Mouse (Mus musculus) kidney, embryonic 14.5 days (tissue): ENCODE results near the gene Sik1. TPM values are rescaled to one million over a fixed set of nuclear protein-coding genes. Genes with fewer than 3 reads are reported as not detected.
A peak's percentile ranks its signal among the peaks of the same experiment; 100 is the strongest.

ENCODE experiments used
- ATAC-seq: fragments of 200-750 bp; cut with Nextera tagmentation; 2 replicates; pipeline ENCODE4 v1.8.0; 2017; ENCODE audit warnings: moderate number of reproducible peaks, mild to moderate bottlenecking, moderate TSS enrichment, moderate library complexity; ENCODE audit not compliant: low FRiP score, low TSS enrichment
- H3K27ac ChIP-seq: fragments of 300-500 bp; sonication (generic); 2 replicates; pipeline ENCODE4 v1.5.1; 2014; ENCODE audit warnings: low read depth, mild to moderate bottlenecking, low read length, moderate library complexity, mixed read lengths
- H3K27me3 ChIP-seq: fragments of 300-500 bp; sonication (generic); 2 replicates; pipeline ENCODE4 v1.6.1; 2014; ENCODE audit warnings: mild to moderate bottlenecking, low read length; ENCODE audit not compliant: control insufficient read depth, insufficient read depth
- H3K36me3 ChIP-seq: fragments of 300-500 bp; sonication (generic); 2 replicates; pipeline ENCODE4 v1.6.1; 2014; ENCODE audit warnings: low read length, mixed read lengths; ENCODE audit not compliant: control insufficient read depth, insufficient read depth
- H3K4me1 ChIP-seq: fragments of 300-500 bp; sonication (generic); 2 replicates; pipeline ENCODE4 v1.6.1; 2014; ENCODE audit warnings: low read length, mixed read lengths; ENCODE audit not compliant: control insufficient read depth, insufficient read depth
- H3K4me2 ChIP-seq: fragments of 300-500 bp; sonication (generic); replicated peaks from 2 replicates; pipeline ENCODE4 v1.6.1; 2014; ENCODE audit warnings: low read depth, mild to moderate bottlenecking, low read length
- H3K4me3 ChIP-seq: fragments of 300-500 bp; sonication (generic); 2 replicates; pipeline ENCODE4 v1.5.1; 2014; ENCODE audit warnings: mild to moderate bottlenecking, low read length
- H3K9ac ChIP-seq: fragments of 300-500 bp; sonication (generic); 2 replicates; pipeline ENCODE4 v1.6.1; 2014; ENCODE audit warnings: low read depth, mild to moderate bottlenecking, low read length, moderate library complexity
- H3K9me3 ChIP-seq: fragments of 300-500 bp; sonication (generic); 2 replicates; pipeline ENCODE4 v1.6.1; 2016; ENCODE audit warnings: low read length; ENCODE audit not compliant: control insufficient read depth
- WGBS: fragments of 180-500 bp; shearing (Covaris S2); extraction: QIAGEN DNeasy Blood & Tissue Kit; methylation state at CpG from one replicate; pipeline ENCODE4 v1.1.7; 2014; 5-methylcytosine and 5-hydroxymethylcytosine counted together
- polyA plus RNA-seq: library from polyadenylated mRNA; unstranded; fragments of >200 nt; fragmentation: Nextera tagmentation; extraction: Ambion mirVana; gene quantifications from 2 replicates; pipeline ENCODE4 v1.2.1, GENCODE M21; 2014

The Sik1 gene
- polyA plus RNA-seq, 1 experiment from 2014 or later = 17.3 TPM

- WGBS = 91% methylated on average over 8 of the region's 8 CpGs
- ATAC-seq = no peak
- Histone ChIP-seq H3K9me3 (no peaks in the 10 kb centered on the region), H3K4me2 (no peak overlapping the region), H3K27me3 (no peaks in the 10 kb centered on the region), H3K4me1 (peaks cover 14% of the 10 kb centered on the region), H3K27ac (no peak overlapping the region), H3K9ac (no peak overlapping the region), H3K4me3 (no peak overlapping the region), H3K36me3 (no peaks in the 10 kb centered on the region)
Observed at GRCm38 (mm10) chr17:31860856-31861255, 5.3 kb upstream of the Sik1 start.

- H3K27ac ChIP-seq = no peak overlapping the region
- no peaks in the 10 kb centered on the region for H3K9me3 ChIP-seq
- WGBS = 64% methylated on average over 2 of the region's 2 CpGs
- H3K27me3 ChIP-seq = no peaks in the 10 kb centered on the region
- H3K36me3 ChIP-seq = no peaks in the 10 kb centered on the region
- no peak for ATAC-seq
- H3K4me2 ChIP-seq = no peak overlapping the region
- no peak overlapping the region for H3K9ac ChIP-seq
- peaks cover 14% of the 10 kb centered on the region for H3K4me1 ChIP-seq
- no peak overlapping the region for H3K4me3 ChIP-seq
Observed at GRCm38 (mm10) chr17:31859367-31859766, 3.8 kb upstream of the Sik1 start.

GRCm38 (mm10) chr17:31858786-31859185 lies 3.2 kb upstream of the Sik1 start:
- H3K4me2 ChIP-seq = no peak overlapping the region
- 79% methylated on average over 2 of the region's 2 CpGs for WGBS
- no peak overlapping the region for H3K9ac ChIP-seq
- H3K27me3 ChIP-seq = no peaks in the 10 kb centered on the region
- no peak overlapping the region for H3K27ac ChIP-seq
- no peak overlapping the region for H3K4me3 ChIP-seq
- peaks cover 17% of the 10 kb centered on the region for H3K4me1 ChIP-seq
- H3K36me3 ChIP-seq = no peaks in the 10 kb centered on the region
- H3K9me3 ChIP-seq = no peaks in the 10 kb centered on the region
- no peak for ATAC-seq

- WGBS = 83% methylated on average over 3 of the region's 3 CpGs
- no peak overlapping the region for H3K4me3 ChIP-seq
- no peak overlapping the region for H3K27ac ChIP-seq
- peaks cover 26% of the 10 kb centered on the region for H3K4me1 ChIP-seq
- H3K27me3 ChIP-seq = no peaks in the 10 kb centered on the region
- no peak overlapping the region for H3K4me2 ChIP-seq
- no peaks in the 10 kb centered on the region for H3K9me3 ChIP-seq
- ATAC-seq = no peak
- no peaks in the 10 kb centered on the region for H3K36me3 ChIP-seq
- no peak overlapping the region for H3K9ac ChIP-seq
Observed at GRCm38 (mm10) chr17:31857903-31858426, 2.4 kb upstream of the Sik1 start.

- Histone ChIP-seq H3K9ac (peak overlapping the region; percentile 66; the same call in 1 of the 2 replicates), H3K4me1 (peaks cover 31% of the 10 kb centered on the region), H3K36me3 (no peaks in the 10 kb centered on the region), H3K9me3 (no peaks in the 10 kb centered on the region), H3K27me3 (no peaks in the 10 kb centered on the region), H3K27ac (peak overlapping the region; percentile 94), H3K4me3 (no peak overlapping the region), H3K4me2 (no peak overlapping the region)
- ATAC-seq = no peak
- 51% methylated on average over 4 of the region's 4 CpGs for WGBS
Observed at GRCm38 (mm10) chr17:31857251-31857650, 1.6 kb upstream of the Sik1 start.

GRCm38 (mm10) chr17:31856519-31857160 lies 1.0 kb upstream of the Sik1 start:
- Histone ChIP-seq H3K4me2 (peak overlapping the region; percentile 89), H3K4me3 (peak overlapping the region; percentile 98), H3K4me1 (peaks cover 33% of the 10 kb centered on the region), H3K27me3 (no peaks in the 10 kb centered on the region), H3K9ac (peak overlapping the region; percentile 66), H3K9me3 (no peaks in the 10 kb centered on the region), H3K36me3 (no peaks in the 10 kb centered on the region), H3K27ac (peak overlapping the region; percentile 94)
- 9% methylated on average over 17 of the region's 17 CpGs for WGBS
- peak; percentile 57 for ATAC-seq

- under 1% methylated on average over 55 of the region's 73 CpGs for WGBS
- Histone ChIP-seq H3K4me3 (peak overlapping the region; percentile 98), H3K27me3 (no peaks in the 10 kb centered on the region), H3K9me3 (no peaks in the 10 kb centered on the region), H3K4me2 (peak overlapping the region; percentile 89), H3K36me3 (peaks cover 15% of the 10 kb centered on the region), H3K27ac (peak overlapping the region; percentile 76), H3K9ac (peak overlapping the region; percentile 88), H3K4me1 (peaks cover 34% of the 10 kb centered on the region)
- ATAC-seq = peak; percentile 52
Observed at GRCm38 (mm10) chr17:31854770-31855596, 621 bp downstream of the Sik1 start.

GRCm38 (mm10) chr17:31853448-31854188 lies 2.0 kb downstream of the Sik1 start:
- peak overlapping the region; percentile 45; the same call in 1 of the 2 replicates for H3K9ac ChIP-seq

More at GRCm38 (mm10) chr17:31853448-31854188, 2.0 kb downstream of the Sik1 start:
- peaks cover 34% of the 10 kb centered on the region for H3K4me1 ChIP-seq
- no peaks in the 10 kb centered on the region for H3K27me3 ChIP-seq
- ATAC-seq = no peak
- peak overlapping the region; percentile 47; the same call in 1 of the 2 replicates for H3K27ac ChIP-seq
- H3K4me2 ChIP-seq = peak overlapping the region; percentile 89
- H3K4me3 ChIP-seq = peak overlapping the region; percentile 98
- 42% methylated on average over 17 of the region's 17 CpGs for WGBS
- H3K9me3 ChIP-seq = no peaks in the 10 kb centered on the region
- peaks cover 29% of the 10 kb centered on the region for H3K36me3 ChIP-seq
